Mouse (Mus musculus) myocyte (in vitro differentiated cells): ENCODE data around the gene Fbxl14.

Source experiments
- TCF12 ChIP-seq: IDR thresholded peaks from one replicate; pipeline ENCODE4 v1.6.1; 2011; ENCODE audit warnings: mild to moderate bottlenecking, control low read depth; ENCODE audit not compliant: poor library complexity, insufficient read depth, severe bottlenecking
- USF1 ChIP-seq: IDR thresholded peaks from one replicate; pipeline ENCODE4 v1.6.1; 2011; ENCODE audit warnings: low read depth, mild to moderate bottlenecking, control low read depth, moderate library complexity

GRCm38 (mm10) chr6:119486381-119487084, 7.1 kb downstream of the Fbxl14 start:
- no peak for TF ChIP-seq TCF12
- TF ChIP-seq USF1: no peak
